Mouse (Mus musculus): ENCODE measurements around the gene Kcnma1. TPM values are rescaled to one million over a fixed set of nuclear protein-coding genes. Genes with fewer than 3 reads are reported as not detected.

The Kcnma1 gene
- polyA plus RNA-seq, 1 experiment from 2014 or later, result 0.31 TPM

DNA sequence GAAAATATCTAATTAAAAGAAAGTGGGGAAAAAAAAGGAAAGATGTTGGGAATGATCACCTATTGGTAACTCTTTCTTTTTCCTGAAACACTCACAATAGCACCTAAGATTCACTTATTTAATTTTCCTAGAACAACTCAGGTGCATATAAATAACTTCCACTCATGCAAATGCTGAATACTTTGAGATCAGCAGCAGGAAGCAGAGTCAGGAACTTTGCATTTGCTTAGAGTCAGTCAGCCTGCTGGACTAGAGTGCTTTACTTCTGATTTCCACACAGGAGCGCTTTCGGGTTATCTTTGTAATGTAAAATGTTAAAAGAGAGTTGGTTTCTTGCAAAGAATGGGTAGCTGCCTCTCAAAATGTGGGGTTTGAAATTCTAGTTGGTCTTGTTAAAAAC, 451.1 kb downstream of the Kcnma1 start:
- no peaks in the 10 kb centered on the region for H3K36me3 ChIP-seq (ENCODE audit: control insufficient read depth, insufficient read depth, low read length)
- H3K27me3 ChIP-seq (ENCODE audit: control insufficient read depth, insufficient read depth, low read length), result no peaks in the 10 kb centered on the region
- ATAC-seq (ENCODE audit: insufficient number of reproducible peaks, insufficient read depth, low FRiP score, low read depth), result no peak
- no peaks in the 10 kb centered on the region for H3K9me3 ChIP-seq (ENCODE audit: control insufficient read depth, low read length)
- WGBS, result 69% methylated on average over 2 of the region's 2 CpGs
- H3K27ac ChIP-seq (replicated peaks in 1 of 2; ENCODE audit: control insufficient read depth in 1 of 2, insufficient read depth in 1 of 2, low read depth in 2 of 2, low read length in 2 of 2), result no peak overlapping the region
- H3K4me1 ChIP-seq (ENCODE audit: control insufficient read depth in 2 of 2, insufficient read depth in 2 of 2, low read length in 2 of 2), result no peaks in the 10 kb centered on the region
- no peak overlapping the region for H3K9ac ChIP-seq (ENCODE audit: low read length)
- no peak overlapping the region for H3K4me3 ChIP-seq (ENCODE audit: control insufficient read depth in 1 of 2, insufficient read depth in 1 of 2, low read depth in 1 of 2, low read length in 2 of 2)
- no peak overlapping the region for H3K4me2 ChIP-seq (ENCODE audit: low read length)

DNA sequence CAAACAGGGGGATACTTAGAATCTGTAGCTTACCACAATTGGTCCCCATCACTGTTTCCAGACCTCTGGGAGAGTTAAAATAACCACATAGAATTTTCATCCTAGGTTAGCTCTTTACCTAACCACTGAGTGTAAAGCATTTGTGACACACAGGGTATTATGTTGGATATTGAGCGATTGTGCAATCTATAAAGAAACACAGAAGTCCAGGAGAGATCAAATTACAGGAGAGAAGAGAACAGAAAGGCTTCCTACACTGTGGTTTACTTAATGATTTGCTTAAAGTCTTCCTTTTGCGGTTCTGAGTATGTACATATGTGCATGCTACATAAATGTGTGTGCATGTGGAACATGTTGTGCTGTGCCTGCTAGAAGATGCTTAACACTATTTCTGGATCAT, 458.6 kb downstream of the Kcnma1 start:
- ATAC-seq (ENCODE audit: insufficient number of reproducible peaks, insufficient read depth, low FRiP score, low read depth), result no peak
- no peak overlapping the region for H3K9ac ChIP-seq (ENCODE audit: low read length)
- WGBS, result 77% methylated on average over 2 of the region's 2 CpGs
- no peak overlapping the region for H3K27ac ChIP-seq (replicated peaks in 1 of 2; ENCODE audit: control insufficient read depth in 1 of 2, insufficient read depth in 1 of 2, low read depth in 2 of 2, low read length in 2 of 2)
- H3K36me3 ChIP-seq (ENCODE audit: control insufficient read depth, insufficient read depth, low read length), result no peaks in the 10 kb centered on the region
- no peak overlapping the region for H3K4me2 ChIP-seq (ENCODE audit: low read length)
- H3K4me3 ChIP-seq (ENCODE audit: control insufficient read depth in 1 of 2, insufficient read depth in 1 of 2, low read depth in 1 of 2, low read length in 2 of 2), result no peak overlapping the region
- no peaks in the 10 kb centered on the region for H3K4me1 ChIP-seq (ENCODE audit: control insufficient read depth in 2 of 2, insufficient read depth in 2 of 2, low read length in 2 of 2)
- no peaks in the 10 kb centered on the region for H3K27me3 ChIP-seq (ENCODE audit: control insufficient read depth, insufficient read depth, low read length)
- no peaks in the 10 kb centered on the region for H3K9me3 ChIP-seq (ENCODE audit: control insufficient read depth, low read length)

DNA sequence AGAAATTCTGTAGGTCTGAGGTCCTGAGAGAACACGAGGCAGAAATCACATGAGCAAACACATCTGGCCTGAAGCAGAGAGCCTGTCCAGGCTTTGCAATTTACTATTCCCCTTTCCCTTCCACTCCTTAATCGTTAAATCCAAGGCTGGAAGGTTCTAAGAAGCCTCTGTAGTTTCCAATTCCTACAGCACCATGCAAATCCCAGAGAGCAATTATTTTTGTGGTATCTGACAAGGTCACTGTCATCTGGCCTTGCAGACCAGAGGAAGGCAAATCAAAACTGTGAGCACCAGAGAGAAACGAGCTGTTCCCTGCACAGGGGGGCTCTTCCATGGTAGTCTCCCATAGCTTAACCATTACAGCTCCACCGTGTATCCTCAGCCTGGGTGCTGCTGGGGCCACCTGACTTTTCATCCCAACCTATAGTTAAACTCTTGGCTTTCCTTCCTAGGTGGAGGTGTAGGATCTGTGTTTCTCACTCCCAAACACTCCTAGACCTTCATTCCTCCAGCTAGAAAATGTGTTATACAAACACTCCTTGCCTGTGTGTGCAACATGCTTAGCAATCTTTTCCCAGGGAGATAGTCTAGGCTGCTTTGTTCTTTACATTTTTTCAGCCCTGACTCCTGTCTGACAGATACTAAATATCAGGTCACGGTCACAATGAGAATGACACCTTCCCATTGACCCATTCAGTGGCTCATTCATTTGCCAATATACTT, 461.9 kb downstream of the Kcnma1 start:
- Histone ChIP-seq H3K4me3 (ENCODE audit: control insufficient read depth in 1 of 2, insufficient read depth in 1 of 2, low read depth in 1 of 2, low read length in 2 of 2) (no peak overlapping the region), H3K9me3 (ENCODE audit: control insufficient read depth, low read length) (no peaks in the 10 kb centered on the region), H3K9ac (ENCODE audit: low read length) (no peak overlapping the region), H3K27me3 (ENCODE audit: control insufficient read depth, insufficient read depth, low read length) (no peaks in the 10 kb centered on the region), H3K36me3 (ENCODE audit: control insufficient read depth, insufficient read depth, low read length) (no peaks in the 10 kb centered on the region), H3K4me1 (ENCODE audit: control insufficient read depth in 2 of 2, insufficient read depth in 2 of 2, low read length in 2 of 2) (no peaks in the 10 kb centered on the region), H3K27ac (replicated peaks in 1 of 2; ENCODE audit: control insufficient read depth in 1 of 2, insufficient read depth in 1 of 2, low read depth in 2 of 2, low read length in 2 of 2) (no peak overlapping the region), H3K4me2 (ENCODE audit: low read length) (no peak overlapping the region)
- ATAC-seq (ENCODE audit: insufficient number of reproducible peaks, insufficient read depth, low FRiP score, low read depth), result no peak
- 46% methylated on average over 5 of the region's 5 CpGs for WGBS

DNA sequence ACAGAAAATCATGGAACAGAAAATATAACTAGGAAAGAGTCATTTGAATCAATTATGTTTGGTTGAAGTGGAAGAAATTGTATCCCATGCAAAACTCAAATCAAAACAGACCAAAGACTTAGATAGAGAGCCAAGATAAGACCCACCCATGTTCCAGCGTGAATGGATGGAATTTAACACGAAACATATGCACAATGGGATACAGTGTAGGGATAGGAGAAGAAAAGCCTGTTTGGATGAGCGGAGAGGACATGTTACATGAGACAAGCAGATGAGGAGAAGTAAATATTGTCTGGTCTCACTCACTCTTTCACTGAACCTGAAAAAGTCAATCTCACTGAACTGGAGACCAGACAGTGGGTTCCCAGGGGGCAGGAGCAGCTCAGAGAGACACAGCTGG, 463.8 kb downstream of the Kcnma1 start:
- no peak overlapping the region for H3K4me2 ChIP-seq (ENCODE audit: low read length)
- H3K27me3 ChIP-seq (ENCODE audit: control insufficient read depth, insufficient read depth, low read length), result no peaks in the 10 kb centered on the region
- 74% methylated on average over 3 of the region's 3 CpGs for whole genome bisulfite sequencing
- no peak overlapping the region for H3K4me3 ChIP-seq (ENCODE audit: control insufficient read depth in 1 of 2, insufficient read depth in 1 of 2, low read depth in 1 of 2, low read length in 2 of 2)
- H3K36me3 ChIP-seq (ENCODE audit: control insufficient read depth, insufficient read depth, low read length), result no peaks in the 10 kb centered on the region
- H3K4me1 ChIP-seq (ENCODE audit: control insufficient read depth in 2 of 2, insufficient read depth in 2 of 2, low read length in 2 of 2), result no peaks in the 10 kb centered on the region
- H3K27ac ChIP-seq (replicated peaks in 1 of 2; ENCODE audit: control insufficient read depth in 1 of 2, insufficient read depth in 1 of 2, low read depth in 2 of 2, low read length in 2 of 2), result no peak overlapping the region
- no peaks in the 10 kb centered on the region for H3K9me3 ChIP-seq (ENCODE audit: control insufficient read depth, low read length)
- ATAC-seq (ENCODE audit: insufficient number of reproducible peaks, insufficient read depth, low FRiP score, low read depth), result no peak
- H3K9ac ChIP-seq (ENCODE audit: low read length), result no peak overlapping the region

DNA sequence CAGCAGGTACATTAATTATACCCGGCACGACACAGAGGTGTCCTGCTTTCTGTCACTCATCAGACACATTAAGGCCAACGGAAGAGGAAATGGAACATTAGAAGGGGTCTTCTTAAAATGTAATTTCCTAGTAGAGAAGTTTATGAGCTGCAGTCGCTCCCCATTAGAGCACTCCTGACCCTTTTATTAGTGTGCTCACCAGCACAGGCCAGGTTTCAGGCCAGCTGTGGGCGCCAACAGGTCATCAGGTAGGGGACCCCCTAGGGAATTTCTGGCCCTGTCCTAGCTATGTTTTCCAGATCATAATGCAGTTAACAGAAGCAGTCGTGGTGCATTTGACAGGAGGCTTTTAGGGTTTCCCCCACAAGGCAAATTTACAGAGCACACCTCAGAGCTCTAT, 472.2 kb downstream of the Kcnma1 start:
- WGBS, result 69% methylated on average over 6 of the region's 6 CpGs
- Histone ChIP-seq H3K27ac (replicated peaks in 1 of 2; ENCODE audit: control insufficient read depth in 1 of 2, insufficient read depth in 1 of 2, low read depth in 2 of 2, low read length in 2 of 2) (no peak overlapping the region), H3K4me1 (ENCODE audit: control insufficient read depth in 2 of 2, insufficient read depth in 2 of 2, low read length in 2 of 2) (no peaks in the 10 kb centered on the region), H3K27me3 (ENCODE audit: control insufficient read depth, insufficient read depth, low read length) (no peaks in the 10 kb centered on the region), H3K4me2 (ENCODE audit: low read length) (no peak overlapping the region), H3K9me3 (ENCODE audit: control insufficient read depth, low read length) (peaks cover 9% of the 10 kb centered on the region), H3K9ac (ENCODE audit: low read length) (no peak overlapping the region), H3K4me3 (ENCODE audit: control insufficient read depth in 1 of 2, insufficient read depth in 1 of 2, low read depth in 1 of 2, low read length in 2 of 2) (no peak overlapping the region), H3K36me3 (ENCODE audit: control insufficient read depth, insufficient read depth, low read length) (no peaks in the 10 kb centered on the region)
- ATAC-seq (ENCODE audit: insufficient number of reproducible peaks, insufficient read depth, low FRiP score, low read depth), result no peak

DNA sequence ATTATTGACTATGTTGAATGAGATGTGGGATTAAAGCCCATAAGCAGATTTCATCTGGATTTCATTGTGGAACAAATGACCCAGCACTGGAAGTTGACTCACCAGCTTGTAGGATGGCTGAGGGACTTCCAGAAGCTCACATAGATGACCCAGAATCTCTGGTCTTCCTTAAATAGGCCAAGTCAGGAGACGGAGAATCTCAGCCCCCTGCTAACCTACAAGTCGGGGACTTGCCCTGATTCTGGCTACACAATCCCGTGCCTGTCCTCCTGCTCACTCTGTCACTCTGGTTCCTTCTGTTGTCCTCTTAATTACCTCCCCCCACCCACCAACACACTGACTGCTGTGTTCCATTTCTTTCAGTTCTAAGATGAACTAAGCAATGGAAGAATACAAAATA, 474.7 kb downstream of the Kcnma1 start:
- Histone ChIP-seq H3K4me2 (ENCODE audit: low read length) (no peak overlapping the region), H3K9me3 (ENCODE audit: control insufficient read depth, low read length) (peaks cover 11% of the 10 kb centered on the region)

DNA sequence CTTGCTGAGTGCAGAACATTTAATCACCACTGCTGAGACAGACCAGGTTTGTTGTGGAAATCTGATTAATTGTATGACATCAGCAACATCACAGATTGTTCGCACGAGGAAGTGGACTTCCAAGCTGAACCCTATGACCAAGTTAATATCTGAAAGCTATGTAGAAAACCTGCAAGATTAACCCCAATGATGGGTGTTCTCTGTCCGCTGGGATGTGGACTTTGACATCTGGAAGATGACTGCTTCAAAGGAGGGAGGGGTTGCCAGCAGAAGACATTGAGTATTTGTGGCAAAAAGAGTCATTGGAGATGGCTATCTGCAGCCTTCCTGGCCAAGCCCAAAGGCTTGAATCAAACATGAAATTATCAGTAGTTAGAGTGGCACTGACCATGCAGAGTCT, 480.9 kb downstream of the Kcnma1 start:
- H3K9me3 ChIP-seq (ENCODE audit: control insufficient read depth, low read length), result peaks cover 6% of the 10 kb centered on the region
- H3K36me3 ChIP-seq (ENCODE audit: control insufficient read depth, insufficient read depth, low read length), result no peaks in the 10 kb centered on the region
- no peak overlapping the region for H3K27ac ChIP-seq (replicated peaks in 1 of 2; ENCODE audit: control insufficient read depth in 1 of 2, insufficient read depth in 1 of 2, low read depth in 2 of 2, low read length in 2 of 2)
- no peaks in the 10 kb centered on the region for H3K4me1 ChIP-seq (ENCODE audit: control insufficient read depth in 2 of 2, insufficient read depth in 2 of 2, low read length in 2 of 2)
- H3K9ac ChIP-seq (ENCODE audit: low read length), result no peak overlapping the region
- no peak overlapping the region for H3K4me2 ChIP-seq (ENCODE audit: low read length)
- WGBS, result 76% methylated on average over 3 of the region's 3 CpGs
- no peak overlapping the region for H3K4me3 ChIP-seq (ENCODE audit: control insufficient read depth in 1 of 2, insufficient read depth in 1 of 2, low read depth in 1 of 2, low read length in 2 of 2)
- H3K27me3 ChIP-seq (ENCODE audit: control insufficient read depth, insufficient read depth, low read length), result no peaks in the 10 kb centered on the region
- ATAC-seq (ENCODE audit: insufficient number of reproducible peaks, insufficient read depth, low FRiP score, low read depth), result no peak

More for the DNA sequence above, 474.7 kb downstream of the Kcnma1 start:
- no peaks in the 10 kb centered on the region for H3K36me3 ChIP-seq (ENCODE audit: control insufficient read depth, insufficient read depth, low read length)
- H3K9ac ChIP-seq (ENCODE audit: low read length), result no peak overlapping the region
- H3K27ac ChIP-seq (replicated peaks in 1 of 2; ENCODE audit: control insufficient read depth in 1 of 2, insufficient read depth in 1 of 2, low read depth in 2 of 2, low read length in 2 of 2), result no peak overlapping the region
- WGBS, result 82% methylated on average over 3 of the region's 3 CpGs
- H3K4me3 ChIP-seq (ENCODE audit: control insufficient read depth in 1 of 2, insufficient read depth in 1 of 2, low read depth in 1 of 2, low read length in 2 of 2), result no peak overlapping the region
- no peaks in the 10 kb centered on the region for H3K4me1 ChIP-seq (ENCODE audit: control insufficient read depth in 2 of 2, insufficient read depth in 2 of 2, low read length in 2 of 2)
- no peak for ATAC-seq (ENCODE audit: insufficient number of reproducible peaks, insufficient read depth, low FRiP score, low read depth)
- H3K27me3 ChIP-seq (ENCODE audit: control insufficient read depth, insufficient read depth, low read length), result no peaks in the 10 kb centered on the region
